Mouse (Mus musculus) limb, embryonic 12.5 days (tissue): ENCODE measurements around the gene Ccdc113. TPM values are rescaled to one million over a fixed set of nuclear protein-coding genes. Genes with fewer than 3 reads are reported as not detected.

Source experiments
- ATAC-seq: fragments of 200-750 bp; cut with Nextera tagmentation; 2 replicates; pipeline ENCODE4 v1.8.0; 2017; ENCODE audit warnings: low read depth, moderate TSS enrichment; ENCODE audit not compliant: insufficient number of reproducible peaks, insufficient read depth, low FRiP score, low TSS enrichment
- H3K27ac ChIP-seq: fragments of 300-500 bp; sonication (generic); 2 replicates; pipeline ENCODE4 v1.5.1; 2016; ENCODE audit warnings: mild to moderate bottlenecking, moderate library complexity
- H3K27me3 ChIP-seq: fragments of 300-500 bp; sonication (generic); 2 replicates; pipeline ENCODE4 v1.6.1; 2016; ENCODE audit warnings: mild to moderate bottlenecking, moderate library complexity
- H3K36me3 ChIP-seq: fragments of 300-500 bp; sonication (generic); 2 replicates; pipeline ENCODE4 v1.6.1; 2016; ENCODE audit warnings: mild to moderate bottlenecking, moderate library complexity
- H3K4me1 ChIP-seq: fragments of 300-500 bp; sonication (generic); replicated peaks from 2 replicates; pipeline ENCODE4 v1.6.1; 2016
- H3K4me2 ChIP-seq: fragments of 300-500 bp; sonication (generic); 2 replicates; pipeline ENCODE4 v1.6.1; 2016; ENCODE audit warnings: mild to moderate bottlenecking, moderate library complexity
- H3K4me3 ChIP-seq: fragments of 300-500 bp; sonication (generic); replicated peaks from 2 replicates; pipeline ENCODE4 v1.5.1; 2016; ENCODE audit warnings: mild to moderate bottlenecking
- H3K9ac ChIP-seq: fragments of 300-500 bp; sonication (generic); replicated peaks from 2 replicates; pipeline ENCODE4 v1.6.1; 2016; ENCODE audit warnings: mild to moderate bottlenecking, moderate library complexity
- H3K9me3 ChIP-seq: fragments of 300-500 bp; sonication (generic); 2 replicates; pipeline ENCODE4 v1.6.1; 2016; ENCODE audit warnings: mild to moderate bottlenecking, moderate library complexity
- WGBS: fragments of 180-500 bp; shearing (Covaris S2); methylation state at CpG from one replicate; pipeline ENCODE4 v1.1.7; 2016; 5-methylcytosine and 5-hydroxymethylcytosine counted together
- polyA plus RNA-seq: library from polyadenylated mRNA; unstranded; fragments of >200 nt; fragmentation: Nextera tagmentation; extraction: Ambion mirVana; gene quantifications from 2 replicates; pipeline ENCODE4 v1.2.1, GENCODE M21; 2016

The Ccdc113 gene
- polyA plus RNA-seq, 1 experiment from 2014 or later = not detected

- WGBS = 89% methylated on average over 10 of the region's 10 CpGs
- H3K9me3 ChIP-seq = 0 out of 2 replicates have a peak, but pooled peaks cover 1% of the 10 kb centered on the region
- no peak within 1 kb of the TSS for H3K27ac ChIP-seq
- no peak within 1 kb of the TSS for H3K4me3 ChIP-seq
- H3K4me2 ChIP-seq = no peak within 1 kb of the TSS
- no peaks in the 10 kb centered on the region for H3K4me1 ChIP-seq
- H3K9ac ChIP-seq = no peak within 1 kb of the TSS
- no peak for ATAC-seq
- H3K27me3 ChIP-seq = no peaks in the 10 kb centered on the region
- H3K36me3 ChIP-seq = no peaks in the 10 kb centered on the region
Measured at GRCm38 (mm10) chr8:95576240-95576639, 42.4 kb downstream of the Ccdc113 start, which contains the start of gene Prss54. TSS of gene Prss54 (minus strand) at chr8:95576340.

- 94% methylated on average over 1 of the region's 1 CpGs for WGBS
- no peaks in the 10 kb centered on the region for H3K4me1 ChIP-seq
- ATAC-seq = no peak
Measured at GRCm38 (mm10) chr8:95587339-95587738, 53.5 kb downstream of the Ccdc113 start.

GRCm38 (mm10) chr8:95589282-95589681, 55.4 kb downstream of the Ccdc113 start:
- no peak overlapping the region for H3K27ac ChIP-seq
- no peaks in the 10 kb centered on the region for H3K4me1 ChIP-seq
- peaks cover 5% of the 10 kb centered on the region; the same call in 1 of the 2 replicates for H3K9me3 ChIP-seq
- no peak overlapping the region for H3K9ac ChIP-seq
- no peak overlapping the region for H3K4me3 ChIP-seq
- 61% methylated on average over 10 of the region's 10 CpGs for WGBS
- no peak for ATAC-seq
- no peak overlapping the region for H3K4me2 ChIP-seq
- H3K36me3 ChIP-seq = no peaks in the 10 kb centered on the region
- no peaks in the 10 kb centered on the region for H3K27me3 ChIP-seq

More at GRCm38 (mm10) chr8:95587339-95587738, 53.5 kb downstream of the Ccdc113 start:
- H3K27me3 ChIP-seq = no peaks in the 10 kb centered on the region
- H3K36me3 ChIP-seq = no peaks in the 10 kb centered on the region
- no peak overlapping the region for H3K4me2 ChIP-seq
- H3K9ac ChIP-seq = no peak overlapping the region
- H3K4me3 ChIP-seq = no peak overlapping the region
- H3K9me3 ChIP-seq = peaks cover 5% of the 10 kb centered on the region; the same call in 1 of the 2 replicates
- no peak overlapping the region for H3K27ac ChIP-seq

GRCm38 (mm10) chr8:95590539-95590938, 56.7 kb downstream of the Ccdc113 start:
- Histone ChIP-seq H3K4me2 (no peak overlapping the region), H3K27ac (no peak overlapping the region), H3K9me3 (peaks cover 5% of the 10 kb centered on the region; the same call in 1 of the 2 replicates), H3K9ac (no peak overlapping the region), H3K27me3 (no peaks in the 10 kb centered on the region), H3K36me3 (no peaks in the 10 kb centered on the region), H3K4me1 (no peaks in the 10 kb centered on the region), H3K4me3 (no peak overlapping the region)
- WGBS = 82% methylated on average over 4 of the region's 4 CpGs
- no peak for ATAC-seq

GRCm38 (mm10) chr8:95592131-95592780, 58.4 kb downstream of the Ccdc113 start:
- Histone ChIP-seq H3K4me1 (0 out of 2 replicates have a peak, but pooled peaks cover 5% of the 10 kb centered on the region), H3K4me2 (no peak overlapping the region), H3K27me3 (no peaks in the 10 kb centered on the region), H3K4me3 (no peak overlapping the region), H3K27ac (no peak overlapping the region), H3K9me3 (no peaks in the 10 kb centered on the region), H3K36me3 (no peaks in the 10 kb centered on the region), H3K9ac (no peak overlapping the region)
- 84% methylated on average over 12 of the region's 12 CpGs for WGBS
- no peak for ATAC-seq

GRCm38 (mm10) chr8:95593439-95594393, 59.8 kb downstream of the Ccdc113 start:
- no peak overlapping the region for H3K4me2 ChIP-seq
- H3K9ac ChIP-seq = no peak overlapping the region
- H3K4me1 ChIP-seq = 0 out of 2 replicates have a peak, but pooled peaks cover 5% of the 10 kb centered on the region
- H3K36me3 ChIP-seq = no peaks in the 10 kb centered on the region
- no peaks in the 10 kb centered on the region for H3K27me3 ChIP-seq
- WGBS = 87% methylated on average over 7 of the region's 7 CpGs
- no peak for ATAC-seq
- H3K27ac ChIP-seq = no peak overlapping the region
- no peak overlapping the region for H3K4me3 ChIP-seq
- H3K9me3 ChIP-seq = no peaks in the 10 kb centered on the region

GRCm38 (mm10) chr8:95595131-95595530, 61.2 kb downstream of the Ccdc113 start:
- H3K9ac ChIP-seq = no peak overlapping the region
- H3K4me3 ChIP-seq = no peak overlapping the region
- H3K4me1 ChIP-seq = 0 out of 2 replicates have a peak, but pooled peaks cover 5% of the 10 kb centered on the region
- ATAC-seq = no peak
- no peaks in the 10 kb centered on the region for H3K9me3 ChIP-seq
- H3K4me2 ChIP-seq = no peak overlapping the region
- no peaks in the 10 kb centered on the region for H3K36me3 ChIP-seq
- no peak overlapping the region for H3K27ac ChIP-seq
- WGBS = 81% methylated on average over 14 of the region's 14 CpGs
- no peaks in the 10 kb centered on the region for H3K27me3 ChIP-seq

GRCm38 (mm10) chr8:95596841-95597241, 63.0 kb downstream of the Ccdc113 start:
- Histone ChIP-seq H3K9me3 (no peaks in the 10 kb centered on the region), H3K9ac (no peak overlapping the region), H3K36me3 (no peaks in the 10 kb centered on the region), H3K4me1 (0 out of 2 replicates have a peak, but pooled peaks cover 5% of the 10 kb centered on the region), H3K27ac (no peak overlapping the region), H3K4me3 (no peak overlapping the region), H3K27me3 (no peaks in the 10 kb centered on the region; the same call in 1 of the 2 replicates), H3K4me2 (no peak overlapping the region)
- 64% methylated on average over 4 of the region's 4 CpGs for WGBS
- no peak for ATAC-seq

- H3K9me3 ChIP-seq = no peaks in the 10 kb centered on the region
- H3K27ac ChIP-seq = no peak overlapping the region
- H3K4me2 ChIP-seq = no peak overlapping the region; the same call in 1 of the 2 replicates
- H3K36me3 ChIP-seq = no peaks in the 10 kb centered on the region
- H3K4me1 ChIP-seq = 0 out of 2 replicates have a peak, but pooled peaks cover 5% of the 10 kb centered on the region
- H3K4me3 ChIP-seq = no peak overlapping the region
- WGBS = 13% methylated on average over 11 of the region's 11 CpGs
- no peak overlapping the region for H3K9ac ChIP-seq
- no peaks in the 10 kb centered on the region; the same call in 1 of the 2 replicates for H3K27me3 ChIP-seq
- no peak for ATAC-seq
Measured at GRCm38 (mm10) chr8:95599861-95600260, 66.0 kb downstream of the Ccdc113 start.

GRCm38 (mm10) chr8:95601306-95601705, 67.4 kb downstream of the Ccdc113 start:
- H3K4me1 ChIP-seq = 0 out of 2 replicates have a peak, but pooled peaks cover 5% of the 10 kb centered on the region
- no peak overlapping the region for H3K27ac ChIP-seq
- no peak overlapping the region for H3K4me3 ChIP-seq
- WGBS = 74% methylated on average over 15 of the region's 15 CpGs
- no peaks in the 10 kb centered on the region for H3K36me3 ChIP-seq
- no peaks in the 10 kb centered on the region for H3K9me3 ChIP-seq
- no peak overlapping the region for H3K4me2 ChIP-seq
- ATAC-seq = no peak
- no peaks in the 10 kb centered on the region; the same call in 1 of the 2 replicates for H3K27me3 ChIP-seq
- H3K9ac ChIP-seq = no peak overlapping the region

GRCm38 (mm10) chr8:95602168-95602567, 68.3 kb downstream of the Ccdc113 start:
- H3K4me3 ChIP-seq = no peak overlapping the region
- no peak overlapping the region for H3K4me2 ChIP-seq
- no peak overlapping the region for H3K9ac ChIP-seq
- no peaks in the 10 kb centered on the region for H3K4me1 ChIP-seq
- WGBS = 84% methylated on average over 2 of the region's 2 CpGs
- H3K9me3 ChIP-seq = no peaks in the 10 kb centered on the region
- H3K36me3 ChIP-seq = no peaks in the 10 kb centered on the region
- no peak overlapping the region for H3K27ac ChIP-seq
- no peaks in the 10 kb centered on the region; the same call in 1 of the 2 replicates for H3K27me3 ChIP-seq
- ATAC-seq = no peak
